Mouse (Mus musculus) heart, adult 2 months (tissue): ENCODE data around the gene Elovl5. TPM values are rescaled to one million over a fixed set of nuclear protein-coding genes. Genes with fewer than 3 reads are reported as not detected.

Experiments used
- DNase-seq, 2 experiments: peaks; one replicate each; pipeline ENCODE4 v3.0.0; 2021
- H3K27ac ChIP-seq: fragments of 200-600 bp; 2 replicates; pipeline ENCODE4 v1.8.1; 2022
- H3K27me3 ChIP-seq: fragments of 200-500 bp; 2 replicates; pipeline ENCODE4 v1.6.1; 2012; ENCODE audit warnings: mild to moderate bottlenecking, low read length, inconsistent platforms, mixed read lengths; ENCODE audit not compliant: control insufficient read depth, insufficient read depth
- H3K36me3 ChIP-seq: fragments of 200-500 bp; 2 replicates; pipeline ENCODE4 v1.6.1; 2012; ENCODE audit warnings: low read length, inconsistent platforms; ENCODE audit not compliant: control insufficient read depth, insufficient read depth
- H3K4me1 ChIP-seq: fragments of 200-500 bp; 2 replicates; pipeline ENCODE4 v1.6.1; 2011; ENCODE audit warnings: low read length; ENCODE audit not compliant: control insufficient read depth, insufficient read depth
- H3K4me3 ChIP-seq: fragments of 200-600 bp; 2 replicates; pipeline ENCODE4 v1.8.1; 2022
- H3K79me2 ChIP-seq: fragments of 200-500 bp; replicated peaks from 2 replicates; pipeline ENCODE4 v1.6.1; 2012; ENCODE audit warnings: mild to moderate bottlenecking, inconsistent platforms, low read length, moderate library complexity, mixed read lengths; ENCODE audit not compliant: control insufficient read depth, insufficient read depth
- H3K9ac ChIP-seq: fragments of 200-500 bp; 2 replicates; pipeline ENCODE4 v1.6.1; 2012; ENCODE audit warnings: low read depth, mild to moderate bottlenecking, control low read depth, inconsistent platforms, low read length, mixed read lengths
- CTCF ChIP-seq: fragments of 200-600 bp; IDR thresholded peaks from 2 replicates; pipeline ENCODE4 v1.8.1; 2022; ENCODE audit warnings: antibody characterized with exemption, mild to moderate bottlenecking, moderate library complexity
- EP300 ChIP-seq: fragments of 200-500 bp; IDR thresholded peaks from 2 replicates; pipeline ENCODE4 v1.6.1; 2011; ENCODE audit warnings: low read depth, low read length, control low read depth; ENCODE audit not compliant: insufficient read depth
- POLR2A ChIP-seq: fragments of 200-500 bp; IDR thresholded peaks from 2 replicates; pipeline ENCODE4 v1.6.1; 2011; ENCODE audit warnings: mild to moderate bottlenecking, low read depth, low read length, control low read depth; ENCODE audit not compliant: insufficient read depth
- WGBS: fragments of 180-500 bp; shearing (Covaris S2); methylation state at CpG from one replicate; pipeline ENCODE4 v1.1.7; 2018; 5-methylcytosine and 5-hydroxymethylcytosine counted together
- intact Hi-C: fragments of 180-260 bp; cut with DNase I; formaldehyde crosslinking; loops from one replicate; pipeline ENCODE4 v1.15.1; 2025
- polyA plus RNA-seq: library from polyadenylated mRNA; depleted of rRNA; stranded (reverse); fragments of >200 nt; gene quantifications from 2 replicates; pipeline ENCODE4 v1.2.3, GENCODE M21; 2012
- total RNA-seq, 2 experiments: library from RNA; stranded (reverse); gene quantifications; 2 replicates each; pipeline ENCODE4 v1.2.3; 2021

The Elovl5 gene
- total and polyA plus RNA-seq, 3 experiments = 34.0 to 37.5 (median 35.9) TPM

- no peak for TF ChIP-seq CTCF
- TF ChIP-seq POLR2A = no peak
- no peak for TF ChIP-seq EP300
- intact Hi-C loops = loop anchor here (10.0 kb wide), 1 partner anchor 257 kb away; no protein-coding TSS in a partner anchor
- whole genome bisulfite sequencing = 1% methylated on average over 45 of the region's 45 CpGs
- Histone ChIP-seq H3K27ac (peak overlapping the region; percentile 93), H3K27me3 (no peaks in the 10 kb centered on the region), H3K4me1 (peaks cover 8% of the 10 kb centered on the region), H3K79me2 (peaks cover 2% of the 10 kb centered on the region; the same call in 1 of the 2 replicates), H3K36me3 (peaks cover 3% of the 10 kb centered on the region; the same call in 1 of the 2 replicates), H3K9ac (peak overlapping the region; percentile 88), H3K4me3 (peak overlapping the region; percentile 84)
- no peak for DNase-seq
These were observed 513 bp downstream of the Elovl5 start for GRCm38 (mm10) chr9:77917622-77918131.

GRCm38 (mm10) chr9:77918211-77918610 lies 1.0 kb downstream of the Elovl5 start:
- Histone ChIP-seq H3K4me1 (peaks cover 10% of the 10 kb centered on the region), H3K27ac (peak overlapping the region; percentile 93), H3K4me3 (peak overlapping the region; percentile 84), H3K36me3 (peaks cover 3% of the 10 kb centered on the region; the same call in 1 of the 2 replicates), H3K9ac (peak overlapping the region; percentile 88), H3K79me2 (peaks cover 3% of the 10 kb centered on the region; the same call in 1 of the 2 replicates), H3K27me3 (no peaks in the 10 kb centered on the region)
- no peak for TF ChIP-seq CTCF
- TF ChIP-seq EP300 = no peak
- no peak for TF ChIP-seq POLR2A
- 13% methylated on average over 10 of the region's 10 CpGs for WGBS
- intact Hi-C loops = loop anchor here (10.0 kb wide), 1 partner anchor 257 kb away; no protein-coding TSS in a partner anchor
- no peak for DNase-seq

- WGBS = 43% methylated on average over 5 of the region's 5 CpGs
- no peak for DNase-seq
- intact Hi-C loops = loop anchor here (10.0 kb wide), 1 partner anchor 256 kb away; no protein-coding TSS in a partner anchor
- H3K4me1 ChIP-seq = peaks cover 12% of the 10 kb centered on the region
- TF ChIP-seq EP300 (no peak), CTCF (no peak), POLR2A (no peak)
- H3K27me3 ChIP-seq = no peaks in the 10 kb centered on the region
- H3K27ac ChIP-seq = peak overlapping the region; percentile 93; the same call in 1 of the 2 replicates
- H3K4me3 ChIP-seq = no peak overlapping the region
- no peak overlapping the region for H3K9ac ChIP-seq
- peaks cover 4% of the 10 kb centered on the region; the same call in 1 of the 2 replicates for H3K79me2 ChIP-seq
- H3K36me3 ChIP-seq = peaks cover 3% of the 10 kb centered on the region; the same call in 1 of the 2 replicates
These were observed 2.0 kb downstream of the Elovl5 start for GRCm38 (mm10) chr9:77918961-77919670.

GRCm38 (mm10) chr9:77920481-77920880 lies 3.3 kb downstream of the Elovl5 start:
- DNase-seq = no peak
- Histone ChIP-seq H3K27ac (no peak overlapping the region), H3K79me2 (peaks cover 6% of the 10 kb centered on the region), H3K9ac (no peak overlapping the region), H3K4me1 (peaks cover 17% of the 10 kb centered on the region), H3K4me3 (no peak overlapping the region), H3K36me3 (peaks cover 3% of the 10 kb centered on the region; the same call in 1 of the 2 replicates), H3K27me3 (no peaks in the 10 kb centered on the region)
- TF ChIP-seq POLR2A (no peak), EP300 (no peak), CTCF (no peak)
- WGBS = 86% methylated on average over 3 of the region's 3 CpGs
- intact Hi-C loops = no loop called here

GRCm38 (mm10) chr9:77921366-77922260 lies 4.4 kb downstream of the Elovl5 start:
- WGBS = 34% methylated on average over 16 of the region's 18 CpGs
- H3K4me3 ChIP-seq = peak overlapping the region; percentile 22; the same call in 1 of the 2 replicates

More at GRCm38 (mm10) chr9:77921366-77922260, 4.4 kb downstream of the Elovl5 start:
- intact Hi-C loops = no loop called here
- Histone ChIP-seq H3K36me3 (peaks cover 3% of the 10 kb centered on the region; the same call in 1 of the 2 replicates), H3K27me3 (no peaks in the 10 kb centered on the region), H3K4me1 (peaks cover 22% of the 10 kb centered on the region), H3K79me2 (peaks cover 9% of the 10 kb centered on the region), H3K27ac (peak overlapping the region; percentile 24; the same call in 1 of the 2 replicates), H3K9ac (peak overlapping the region; percentile 28; the same call in 1 of the 2 replicates)
- TF ChIP-seq CTCF (no peak), EP300 (no peak), POLR2A (no peak)
- no peak for DNase-seq
